Mouse (Mus musculus) intestine, embryonic 14.5 days (tissue): ENCODE results near the gene Prkn. TPM values are rescaled to one million over a fixed set of nuclear protein-coding genes. Genes with fewer than 3 reads are reported as not detected.
A peak's percentile ranks its signal among the peaks of the same experiment; 100 is the strongest.

ENCODE experiments used
- ATAC-seq: fragments of 200-750 bp; cut with Nextera tagmentation; replicated peaks from 2 replicates; pipeline ENCODE4 v1.8.0; 2017; ENCODE audit warnings: low read depth, moderate number of reproducible peaks, moderate TSS enrichment, moderate library complexity; ENCODE audit not compliant: low FRiP score, low TSS enrichment
- DNase-seq: peaks from one replicate; pipeline ENCODE4 v3.0.0-alpha.2; 2018; ENCODE audit warnings: low spot score
- H3K27ac ChIP-seq: fragments of 300-500 bp; sonication (generic); 2 replicates; pipeline ENCODE4 v1.5.1; 2014; ENCODE audit warnings: low read depth, mild to moderate bottlenecking, control low read depth
- H3K27me3 ChIP-seq: fragments of 300-500 bp; sonication (generic); replicated peaks from 2 replicates; pipeline ENCODE4 v1.6.1; 2014; ENCODE audit warnings: low read length, control low read depth; ENCODE audit not compliant: control insufficient read depth, insufficient read depth
- H3K36me3 ChIP-seq: fragments of 300-500 bp; sonication (generic); 2 replicates; pipeline ENCODE4 v1.6.1; 2014; ENCODE audit warnings: low read length, control low read depth; ENCODE audit not compliant: control insufficient read depth, insufficient read depth
- H3K4me1 ChIP-seq: fragments of 300-500 bp; sonication (generic); replicated peaks from 2 replicates; pipeline ENCODE4 v1.6.1; 2014; ENCODE audit warnings: low read length, control low read depth, mixed read lengths; ENCODE audit not compliant: control insufficient read depth, insufficient read depth
- H3K4me2 ChIP-seq: fragments of 300-500 bp; sonication (generic); 2 replicates; pipeline ENCODE4 v1.6.1; 2014; ENCODE audit warnings: low read length
- H3K4me3 ChIP-seq: fragments of 300-500 bp; sonication (generic); 2 replicates; pipeline ENCODE4 v1.5.1; 2014; ENCODE audit warnings: low read depth, low read length, control low read depth, mixed read lengths
- H3K9ac ChIP-seq: fragments of 300-500 bp; sonication (generic); 2 replicates; pipeline ENCODE4 v1.6.1; 2014; ENCODE audit warnings: mild to moderate bottlenecking, low read length
- H3K9me3 ChIP-seq: fragments of 300-500 bp; sonication (generic); 2 replicates; pipeline ENCODE4 v1.6.1; 2016; ENCODE audit warnings: low read length, control low read depth; ENCODE audit not compliant: control insufficient read depth
- WGBS: fragments of 180-500 bp; shearing (Covaris S2); extraction: QIAGEN DNeasy Blood & Tissue Kit; methylation state at CpG from one replicate; pipeline ENCODE4 v1.1.7; 2014; 5-methylcytosine and 5-hydroxymethylcytosine counted together
- polyA plus RNA-seq: library from polyadenylated mRNA; unstranded; fragments of >200 nt; fragmentation: Nextera tagmentation; extraction: Ambion mirVana; gene quantifications from 2 replicates; pipeline ENCODE4 v1.2.1, GENCODE M21; 2014

The Prkn gene
- polyA plus RNA-seq, 1 experiment from 2014 or later, result 2.3 TPM

DNA sequence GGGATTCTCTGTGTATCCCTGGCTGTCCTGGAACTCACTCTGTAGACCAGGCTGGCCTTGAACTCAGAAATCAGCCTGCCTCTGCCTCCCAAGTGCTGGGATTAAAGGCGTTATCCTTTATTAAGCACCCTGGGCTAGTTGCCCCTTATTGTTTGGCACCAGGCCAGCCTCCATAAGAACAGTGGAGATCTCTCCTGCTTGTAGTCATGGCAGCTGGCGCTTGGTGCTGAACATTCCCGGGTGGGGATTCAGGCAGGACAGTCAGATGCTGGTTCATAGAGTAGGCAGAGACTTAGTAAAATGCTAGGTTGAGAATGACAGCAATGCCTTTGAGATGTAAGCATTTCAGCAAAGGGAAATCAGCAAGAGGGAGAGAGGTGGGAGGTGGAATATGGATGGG is 786.1 kb downstream of the Prkn start:
- no peak for ATAC-seq

DNA sequence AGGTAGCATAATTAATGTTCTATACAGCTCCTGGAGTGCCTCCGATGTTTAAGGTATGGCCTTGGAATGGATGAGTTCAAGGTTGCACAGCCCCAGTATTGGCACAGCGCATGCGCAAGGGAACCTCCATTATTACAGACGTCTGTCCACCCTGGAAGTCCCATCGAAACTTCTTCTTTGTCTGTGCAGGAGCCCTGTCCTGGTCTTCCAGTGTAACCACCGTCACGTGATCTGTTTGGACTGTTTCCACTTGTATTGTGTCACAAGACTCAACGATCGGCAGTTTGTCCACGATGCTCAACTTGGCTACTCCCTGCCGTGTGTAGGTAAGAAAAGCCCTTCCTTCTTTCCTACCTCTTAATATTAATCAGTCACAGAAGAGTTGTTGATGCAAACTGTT is 794.9 kb downstream of the Prkn start:
- no peak overlapping the region for H3K9ac ChIP-seq
- no peak for DNase-seq
- H3K4me1 ChIP-seq, result no peaks in the 10 kb centered on the region
- H3K4me2 ChIP-seq, result no peak overlapping the region
- H3K27me3 ChIP-seq, result no peaks in the 10 kb centered on the region
- H3K27ac ChIP-seq, result no peak overlapping the region
- H3K36me3 ChIP-seq, result no peaks in the 10 kb centered on the region
- ATAC-seq, result no peak
- H3K9me3 ChIP-seq, result 0 out of 2 replicates have a peak, but pooled peaks cover 3% of the 10 kb centered on the region
- H3K4me3 ChIP-seq, result no peak overlapping the region
- 93% methylated on average over 11 of the region's 11 CpGs for WGBS

More for the DNA sequence above, 786.1 kb downstream of the Prkn start:
- no peaks in the 10 kb centered on the region for H3K36me3 ChIP-seq
- H3K4me1 ChIP-seq, result no peaks in the 10 kb centered on the region
- H3K4me3 ChIP-seq, result no peak overlapping the region
- H3K4me2 ChIP-seq, result no peak overlapping the region
- H3K27me3 ChIP-seq, result no peaks in the 10 kb centered on the region
- H3K9me3 ChIP-seq, result no peaks in the 10 kb centered on the region
- no peak overlapping the region for H3K9ac ChIP-seq
- H3K27ac ChIP-seq, result no peak overlapping the region
- 89% methylated on average over 3 of the region's 3 CpGs for WGBS
- no peak for DNase-seq

DNA sequence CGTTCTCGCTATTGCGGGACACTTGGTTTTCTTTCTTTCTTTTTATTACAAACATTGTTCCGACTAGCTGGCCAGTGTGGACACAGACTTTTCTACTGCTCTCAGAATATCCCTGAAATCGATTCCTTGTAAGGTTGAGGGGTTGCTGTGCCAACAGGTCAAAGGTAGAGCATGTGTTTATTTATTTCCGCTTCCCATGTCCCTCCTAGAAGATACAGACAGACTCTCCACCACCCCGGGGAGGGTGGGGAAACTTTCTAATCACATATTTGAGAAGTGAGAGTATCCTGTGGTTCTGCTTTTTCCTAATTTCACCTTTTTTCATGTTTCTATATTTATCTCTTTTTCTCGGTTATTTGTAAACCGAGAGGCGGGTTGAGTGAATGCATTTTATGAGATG is 797.5 kb downstream of the Prkn start:
- H3K4me2 ChIP-seq, result no peak overlapping the region
- no peak overlapping the region for H3K4me3 ChIP-seq
- H3K4me1 ChIP-seq, result no peaks in the 10 kb centered on the region
- no peak for ATAC-seq
- H3K27me3 ChIP-seq, result no peaks in the 10 kb centered on the region
- WGBS, result 71% methylated on average over 10 of the region's 10 CpGs
- H3K27ac ChIP-seq, result no peak overlapping the region
- H3K9ac ChIP-seq, result no peak overlapping the region
- DNase-seq, result no peak
- H3K36me3 ChIP-seq, result no peaks in the 10 kb centered on the region
- H3K9me3 ChIP-seq, result 0 out of 2 replicates have a peak, but pooled peaks cover 3% of the 10 kb centered on the region

DNA sequence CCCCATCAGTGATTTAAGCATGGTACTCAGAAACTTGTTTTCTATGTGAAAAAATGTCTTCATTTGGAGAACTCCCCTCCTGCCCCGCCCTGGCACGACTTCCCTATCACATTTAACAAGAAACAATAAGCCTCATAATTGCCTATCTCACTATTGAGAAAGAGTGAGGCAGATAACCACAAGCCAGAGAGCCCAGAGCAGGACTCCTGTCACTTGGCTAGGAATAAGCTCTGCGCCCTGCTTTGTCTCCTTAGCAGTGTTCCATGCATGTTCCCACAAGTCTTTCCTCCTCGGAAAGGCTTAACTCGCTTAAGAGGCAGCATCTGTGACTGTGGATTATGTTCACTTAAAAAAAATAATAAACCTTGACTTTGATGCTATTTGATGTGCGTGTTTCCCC is 798.3 kb downstream of the Prkn start:
- no peaks in the 10 kb centered on the region for H3K36me3 ChIP-seq
- 0 out of 2 replicates have a peak, but pooled peaks cover 3% of the 10 kb centered on the region for H3K9me3 ChIP-seq
- H3K27ac ChIP-seq, result no peak overlapping the region
- no peaks in the 10 kb centered on the region for H3K4me1 ChIP-seq
- ATAC-seq (no peak), DNase-seq (no peak)
- no peak overlapping the region for H3K4me3 ChIP-seq
- no peak overlapping the region for H3K9ac ChIP-seq
- no peaks in the 10 kb centered on the region for H3K27me3 ChIP-seq
- 87% methylated on average over 6 of the region's 6 CpGs for WGBS
- no peak overlapping the region for H3K4me2 ChIP-seq

DNA sequence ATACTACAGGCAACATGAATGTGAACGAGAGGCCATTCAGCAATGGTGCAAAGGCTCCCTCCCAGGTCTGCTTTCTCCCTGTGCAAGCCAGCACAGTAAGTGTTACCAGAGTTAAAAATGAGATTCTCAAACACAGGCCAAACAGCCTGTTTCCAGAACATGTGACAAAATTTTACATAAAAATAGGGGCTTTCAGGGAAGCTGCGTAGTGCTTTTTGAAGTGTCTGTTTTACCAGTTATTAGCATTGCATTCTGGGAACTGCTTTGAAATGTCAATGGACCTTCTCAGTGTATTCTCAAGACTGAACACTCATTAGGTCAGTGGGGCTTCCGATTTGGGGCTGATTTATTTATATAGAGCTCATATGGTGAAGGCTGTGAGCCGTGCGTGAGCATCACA is 799.6 kb downstream of the Prkn start:
- no peaks in the 10 kb centered on the region for H3K27me3 ChIP-seq
- no peaks in the 10 kb centered on the region for H3K9me3 ChIP-seq
- ATAC-seq, result no peak
- H3K36me3 ChIP-seq, result no peaks in the 10 kb centered on the region
- no peak overlapping the region for H3K4me2 ChIP-seq
- H3K27ac ChIP-seq, result no peak overlapping the region
- H3K9ac ChIP-seq, result no peak overlapping the region
- H3K4me1 ChIP-seq, result no peaks in the 10 kb centered on the region
- no peak for DNase-seq
- no peak overlapping the region for H3K4me3 ChIP-seq
- 78% methylated on average over 5 of the region's 5 CpGs for WGBS

- no peak overlapping the region for H3K9ac ChIP-seq
- no peaks in the 10 kb centered on the region for H3K27me3 ChIP-seq
- no peak overlapping the region for H3K27ac ChIP-seq
- H3K9me3 ChIP-seq, result no peaks in the 10 kb centered on the region
- ATAC-seq (no peak), DNase-seq (no peak)
- H3K4me3 ChIP-seq, result no peak overlapping the region
- 38% methylated on average over 1 of the region's 1 CpGs for WGBS
- no peaks in the 10 kb centered on the region for H3K4me1 ChIP-seq
- H3K36me3 ChIP-seq, result no peaks in the 10 kb centered on the region
- H3K4me2 ChIP-seq, result no peak overlapping the region
Measured at GRCm38 (mm10) chr17:11642328-11642727, 802.1 kb downstream of the Prkn start.

DNA sequence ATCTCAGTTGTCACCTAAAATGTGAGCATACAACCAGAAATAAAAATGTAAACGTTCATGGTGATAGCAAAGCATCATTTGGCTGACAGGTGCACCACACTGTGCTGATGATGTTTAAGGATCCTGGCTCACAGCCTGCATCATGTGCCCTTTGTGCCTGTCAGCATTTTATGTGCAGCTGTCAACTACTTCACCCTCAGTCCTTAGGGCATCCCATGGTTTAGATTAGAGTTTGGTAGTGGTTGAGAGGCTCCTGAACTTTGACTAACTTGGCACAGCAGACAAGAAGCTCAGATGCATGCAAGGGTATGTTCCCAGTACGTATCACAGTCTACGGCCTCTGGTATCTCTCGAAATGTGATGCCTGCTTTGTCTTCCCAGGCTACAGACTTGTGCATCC is 803.8 kb downstream of the Prkn start:
- H3K27ac ChIP-seq, result no peak overlapping the region
- DNase-seq, result no peak
- no peak overlapping the region for H3K9ac ChIP-seq
- no peak for ATAC-seq
- 81% methylated on average over 4 of the region's 4 CpGs for WGBS
- no peaks in the 10 kb centered on the region for H3K4me1 ChIP-seq
- H3K9me3 ChIP-seq, result no peaks in the 10 kb centered on the region
- no peaks in the 10 kb centered on the region for H3K27me3 ChIP-seq
- H3K36me3 ChIP-seq, result no peaks in the 10 kb centered on the region
- no peak overlapping the region for H3K4me3 ChIP-seq
- H3K4me2 ChIP-seq, result no peak overlapping the region

GRCm38 (mm10) chr17:11644873-11645464 is 804.8 kb downstream of the Prkn start:
- Histone ChIP-seq H3K4me2 (no peak overlapping the region), H3K36me3 (no peaks in the 10 kb centered on the region), H3K27ac (no peak overlapping the region), H3K4me1 (no peaks in the 10 kb centered on the region), H3K27me3 (no peaks in the 10 kb centered on the region), H3K4me3 (no peak overlapping the region), H3K9ac (no peak overlapping the region), H3K9me3 (no peaks in the 10 kb centered on the region)
- no peak for ATAC-seq
- DNase-seq, result no peak
- 91% methylated on average over 3 of the region's 3 CpGs for WGBS

- Histone ChIP-seq H3K4me1 (no peaks in the 10 kb centered on the region), H3K36me3 (no peaks in the 10 kb centered on the region), H3K27me3 (no peaks in the 10 kb centered on the region), H3K9me3 (no peaks in the 10 kb centered on the region), H3K4me3 (no peak overlapping the region), H3K27ac (no peak overlapping the region), H3K4me2 (no peak overlapping the region), H3K9ac (no peak overlapping the region)
- 80% methylated on average over 5 of the region's 5 CpGs for WGBS
- DNase-seq (peak; percentile 13), ATAC-seq (no peak)
Measured at GRCm38 (mm10) chr17:11656397-11656796, 816.2 kb downstream of the Prkn start.
